Mouse (Mus musculus): Measurements from ENCODE around the gene Bpifa6.
"Not testable (repeated sequence)": the region's sequence is repeated elsewhere in the genome, so short reads cannot be mapped to it uniquely, and the experiment has no call there.

The Bpifa6 gene

GRCm38 (mm10) chr2:153974582-153974981 lies at the start of gene Bpifa6:
Gene Bpifa6, plus strand, starts transcription at chr2:153974945.
- DNase-seq (ENCODE audit: low spot score in 2 of 2): no peak

- DNase-seq (ENCODE audit: low spot score in 2 of 2): peak in 1 of 2 experiments; percentile 52
These were observed 44.8 kb upstream of the Bpifa6 start for GRCm38 (mm10) chr2:153929871-153930413.

GRCm38 (mm10) chr2:153931125-153931524 lies 43.6 kb upstream of the Bpifa6 start:
- DNase-seq (ENCODE audit: low spot score in 2 of 2): no peak

GRCm38 (mm10) chr2:153933311-153933710 lies 41.4 kb upstream of the Bpifa6 start:
- no peak for DNase-seq (ENCODE audit: low spot score in 2 of 2)

- DNase-seq (ENCODE audit: low spot score in 2 of 2): no peak
These were observed 39.4 kb upstream of the Bpifa6 start for GRCm38 (mm10) chr2:153935348-153935747.

- DNase-seq (ENCODE audit: low spot score in 2 of 2): no peak
These were observed 36.9 kb upstream of the Bpifa6 start, which contains the start of gene Bpifb4 for GRCm38 (mm10) chr2:153937843-153938242. Gene Bpifb4, plus strand, starts transcription at chr2:153938212.

GRCm38 (mm10) chr2:153943537-153943936 lies 31.2 kb upstream of the Bpifa6 start:
- peak in 1 of 2 experiments; percentile 53 for DNase-seq (ENCODE audit: low spot score in 2 of 2)

- no peak for DNase-seq (ENCODE audit: low spot score in 2 of 2)
These were observed 30.2 kb upstream of the Bpifa6 start for GRCm38 (mm10) chr2:153944567-153944966.

- DNase-seq (ENCODE audit: low spot score in 2 of 2): peak in 1 of 2 experiments; percentile 66
These were observed 21.8 kb upstream of the Bpifa6 start for GRCm38 (mm10) chr2:153952897-153953296.

- DNase-seq (ENCODE audit: low spot score in 2 of 2): no peak
These were observed 20.9 kb upstream of the Bpifa6 start for GRCm38 (mm10) chr2:153953836-153954235.

GRCm38 (mm10) chr2:153962821-153963331 lies 11.9 kb upstream of the Bpifa6 start:
- DNase-seq (ENCODE audit: low spot score in 2 of 2): no peak

- DNase-seq (ENCODE audit: low spot score in 2 of 2): no peak
These were observed 11.4 kb upstream of the Bpifa6 start for GRCm38 (mm10) chr2:153963334-153963733.

GRCm38 (mm10) chr2:153970221-153970620 lies 4.5 kb upstream of the Bpifa6 start:
- no peak for DNase-seq (ENCODE audit: low spot score in 2 of 2)

- peak; percentile 11 to 51 for DNase-seq (ENCODE audit: low spot score in 2 of 2)
These were observed 21.0 kb downstream of the Bpifa6 start for GRCm38 (mm10) chr2:153995770-153996169.

GRCm38 (mm10) chr2:154000501-154000900 lies 25.8 kb downstream of the Bpifa6 start:
- DNase-seq (ENCODE audit: low spot score in 2 of 2): no peak

- DNase-seq (ENCODE audit: low spot score in 2 of 2): no peak
These were observed 26.3 kb downstream of the Bpifa6 start for GRCm38 (mm10) chr2:154001056-154001455.

GRCm38 (mm10) chr2:154004456-154004855 lies 29.7 kb downstream of the Bpifa6 start:
- DNase-seq (ENCODE audit: low spot score in 2 of 2): no peak

GRCm38 (mm10) chr2:154005094-154005493 lies 30.3 kb downstream of the Bpifa6 start:
- DNase-seq (ENCODE audit: low spot score in 2 of 2): no peak

GRCm38 (mm10) chr2:154005734-154006133 lies 31.0 kb downstream of the Bpifa6 start:
- DNase-seq (ENCODE audit: low spot score in 2 of 2): no peak

GRCm38 (mm10) chr2:154006331-154006730 lies 31.6 kb downstream of the Bpifa6 start:
- no peak for DNase-seq (ENCODE audit: low spot score in 2 of 2)

GRCm38 (mm10) chr2:154007381-154007780 lies 32.6 kb downstream of the Bpifa6 start:
- DNase-seq (ENCODE audit: low spot score in 2 of 2): no peak

GRCm38 (mm10) chr2:154007965-154008364 lies 33.2 kb downstream of the Bpifa6 start, which contains the start of gene Bpifa2:
Gene Bpifa2, plus strand, starts transcription at chr2:154008265.
- DNase-seq (ENCODE audit: low spot score in 2 of 2): no peak

GRCm38 (mm10) chr2:154017990-154018389 lies 43.2 kb downstream of the Bpifa6 start:
- DNase-seq (ENCODE audit: low spot score in 2 of 2): no peak

- not testable (repeated sequence) for DNase-seq (ENCODE audit: low spot score in 2 of 2)
These were observed 49.9 kb downstream of the Bpifa6 start for GRCm38 (mm10) chr2:154024676-154025075.
